Comparison of ENCODE assay signal across 13 mouse cellular contexts in the genomic region with DNA sequence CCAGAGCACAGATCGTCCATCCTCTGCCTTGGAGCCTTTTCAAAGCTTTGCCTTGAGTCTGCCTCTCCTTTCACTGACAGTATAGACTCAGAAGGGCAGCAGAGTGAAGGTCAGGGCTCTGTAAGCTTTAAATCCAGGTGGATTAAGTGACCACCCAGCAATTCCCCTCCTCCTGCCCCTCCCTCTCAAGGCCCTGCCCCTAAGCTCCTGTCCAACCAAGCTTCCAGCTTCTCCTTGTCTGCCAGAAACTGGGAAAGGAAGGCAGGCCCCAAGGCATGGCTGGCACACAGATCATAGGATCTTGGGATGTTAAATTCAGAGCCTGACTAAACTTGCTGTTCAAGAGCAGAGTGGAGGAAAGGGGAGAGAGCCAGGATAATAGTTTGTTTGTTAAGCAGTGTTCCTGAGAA. TPM values are rescaled to one million over a fixed set of nuclear protein-coding genes. Genes with fewer than 3 reads are reported as not detected.
DNase-seq lines count a peak whose midpoint lies in the region; ATAC-seq and TF ChIP-seq lines count a peak whose summit lies in the region.
"Had no signal": no experiment of that assay in that cellular context is flagged by ENCODE, and none has a peak within 500 bp of the region (broad histone marks: within the 10 kb centered on the region; RNA-seq: fewer than 3 reads in every experiment).

No protein-coding gene starts in this region.

- H3K9me3 ChIP-seq in lung, embryonic 14.5 days (ENCODE audit: low read depth, low read length) = no peaks in the 10 kb centered on the region
- no peaks in the 10 kb centered on the region for H3K9me3 ChIP-seq in midbrain, embryonic 14.5 days (ENCODE audit: control insufficient read depth, low read length)

- H3K4me3 ChIP-seq in lung, embryonic 14.5 days (ENCODE audit: low read depth, low read length) = no peak overlapping the region
- H3K4me3 ChIP-seq in midbrain, embryonic 14.5 days (replicated peaks; ENCODE audit: low read depth, low read length) = no peak overlapping the region

- H3K27me3 ChIP-seq in lung, embryonic 14.5 days (ENCODE audit: insufficient read depth, low read length) = peaks cover 22% of the 10 kb centered on the region
- H3K27me3 ChIP-seq in midbrain, embryonic 14.5 days (ENCODE audit: control insufficient read depth, insufficient read depth, low read length) = peaks cover 16% of the 10 kb centered on the region

- TF ChIP-seq CTCF in lung, embryonic 14.5 days (IDR thresholded peaks at IDR 0.05; ENCODE audit: low read depth) = no peak

- H3K4me2 ChIP-seq in lung, embryonic 14.5 days = no peak overlapping the region
- H3K4me2 ChIP-seq in midbrain, embryonic 14.5 days (ENCODE audit: low read length) = no peak overlapping the region

- no peak for ATAC-seq in lung, embryonic 14.5 days (ENCODE audit: insufficient read depth)
- no peak for ATAC-seq in midbrain, embryonic 14.5 days (ENCODE audit: low FRiP score, low TSS enrichment)
- ATAC-seq: forebrain, embryonic 14.5 days had no signal

- no peaks in the 10 kb centered on the region for H3K36me3 ChIP-seq in lung, embryonic 14.5 days (ENCODE audit: insufficient read depth)
- H3K36me3 ChIP-seq in midbrain, embryonic 14.5 days (ENCODE audit: control insufficient read depth, insufficient read depth, low read length) = no peaks in the 10 kb centered on the region

- no peak overlapping the region for H3K27ac ChIP-seq in lung, embryonic 14.5 days (ENCODE audit: low read depth)
- no peak overlapping the region for H3K27ac ChIP-seq in midbrain, embryonic 14.5 days (replicated peaks; ENCODE audit: low read depth, low read length)

- H3K4me1 ChIP-seq in lung, embryonic 14.5 days (ENCODE audit: insufficient read depth) = no peaks in the 10 kb centered on the region
- H3K4me1 ChIP-seq in midbrain, embryonic 14.5 days (ENCODE audit: control insufficient read depth, insufficient read depth, low read length) = 0 out of 2 replicates have a peak, but pooled peaks cover 2% of the 10 kb centered on the region

- H3K9ac ChIP-seq in lung, embryonic 14.5 days = peak overlapping the region; percentile 18; the same call in 1 of the 2 replicates
- H3K9ac ChIP-seq in midbrain, embryonic 14.5 days (replicated peaks; ENCODE audit: low read length) = peak overlapping the region; percentile 1; the same call in 1 of the 2 replicates

- WGBS in lung, embryonic 14.5 days = 15% methylated on average over 1 of the region's 1 CpGs
- 4% methylated on average over 1 of the region's 1 CpGs for WGBS in midbrain, embryonic 14.5 days

- DNase-seq in embryo, embryonic 9.5 days (ENCODE audit: extremely low spot score) = peak; percentile 22
- no peak for DNase-seq in embryo, embryonic 10.5 days (ENCODE audit: low spot score)
- DNase-seq in lung, embryonic 14.5 days = no peak
- DNase-seq in lung, adult 18-20 months = no peak
- peak; percentile 98 for DNase-seq in gonadal fat pad, adult 2 months (ENCODE audit: low read depth)
- no peak for DNase-seq in midbrain, embryonic 14.5 days
- no peak for DNase-seq in right cerebral cortex, postnatal 36 days (ENCODE audit: low spot score in 2 of 2)
- no peak for DNase-seq in layer of hippocampus, postnatal 14 days (ENCODE audit: low spot score in 2 of 2)
- DNase-seq: heart, postnatal 14 days; lung, postnatal 36 days had no signal

RNA-seq across cellular contexts. Expression of a gene that starts 5.1 kb away (rescaled TPM):
- 1.3 TPM in 1 of 2 replicates, not detected in the other for polyA plus RNA-seq in lung, embryonic 14.5 days (2014; fragmentation: Nextera tagmentation; extraction: Ambion mirVana)
- polyA plus RNA-seq in gonadal fat pad, adult 2 months (2012; rRNA removed) = 0.24 TPM in 1 of 2 replicates, not detected in the other
- polyA plus RNA-seq in midbrain, embryonic 14.5 days (2014; fragmentation: Nextera tagmentation; extraction: Ambion mirVana) = 1.1 and 2.3 TPM in 2 replicates
- not detected for total RNA-seq in layer of hippocampus, postnatal 14 days (2021)
- total RNA-seq: heart, postnatal 14 days; left cerebral cortex, adult 8-10 months; neutrophil, adult 5-6 weeks had no signal
- polyA plus RNA-seq: forebrain, embryonic 14.5 days had no signal

RNA-seq across cellular contexts. Expression of a gene that starts 5.6 kb away (rescaled TPM):
- 0.16 and 0.35 TPM in 2 replicates for polyA plus RNA-seq in lung, embryonic 14.5 days (2014; fragmentation: Nextera tagmentation; extraction: Ambion mirVana)
- 58.3 and 104 TPM in 2 replicates for polyA plus RNA-seq in gonadal fat pad, adult 2 months (2012; rRNA removed)
- 0.17 and 0.53 TPM in 2 replicates for polyA plus RNA-seq in midbrain, embryonic 14.5 days (2014; fragmentation: Nextera tagmentation; extraction: Ambion mirVana)
- 10 to 100 TPM; 12.5 TPM for total RNA-seq in layer of hippocampus, postnatal 14 days (2021)
- polyA plus RNA-seq: forebrain, embryonic 14.5 days had no signal

RNA-seq across cellular contexts. Expression of a gene that starts 7.3 kb away (rescaled TPM):
- 2.0 and 2.1 TPM in 2 replicates for polyA plus RNA-seq in lung, embryonic 14.5 days (2014; fragmentation: Nextera tagmentation; extraction: Ambion mirVana)
- 37.0 and 50.4 TPM in 2 replicates for polyA plus RNA-seq in gonadal fat pad, adult 2 months (2012; rRNA removed)
- 5.6 and 8.1 TPM in 2 replicates for polyA plus RNA-seq in midbrain, embryonic 14.5 days (2014; fragmentation: Nextera tagmentation; extraction: Ambion mirVana)
- total RNA-seq in layer of hippocampus, postnatal 14 days (2021) = 10 to 100 TPM; 12.4 to 13.1 TPM

RNA-seq across cellular contexts. Expression of a gene that starts 7.9 kb away (rescaled TPM):
- 0.83 and 1.1 TPM in 2 replicates for polyA plus RNA-seq in lung, embryonic 14.5 days (2014; fragmentation: Nextera tagmentation; extraction: Ambion mirVana)
- 2.4 and 4.4 TPM in 2 replicates for polyA plus RNA-seq in gonadal fat pad, adult 2 months (2012; rRNA removed)
- polyA plus RNA-seq in midbrain, embryonic 14.5 days (2014; fragmentation: Nextera tagmentation; extraction: Ambion mirVana) = 1.6 and 2.3 TPM in 2 replicates
- under 1 TPM; 0.38 to 0.44 TPM for total RNA-seq in layer of hippocampus, postnatal 14 days (2021)
- total RNA-seq: neutrophil, adult 5-6 weeks had no signal

RNA-seq across cellular contexts. Expression of a gene that starts 17.0 kb away (rescaled TPM):
- 241 and 265 TPM in 2 replicates for polyA plus RNA-seq in lung, embryonic 14.5 days (2014; fragmentation: Nextera tagmentation; extraction: Ambion mirVana)
- polyA plus RNA-seq in gonadal fat pad, adult 2 months (2012; rRNA removed) = 36.8 and 54.6 TPM in 2 replicates
- 103 and 110 TPM in 2 replicates for polyA plus RNA-seq in midbrain, embryonic 14.5 days (2014; fragmentation: Nextera tagmentation; extraction: Ambion mirVana)
- 10 to 100 TPM; 19.4 to 25.0 TPM for total RNA-seq in layer of hippocampus, postnatal 14 days (2021)

Comparison
In these comparisons a context has a peak if more than half of its experiments do, and no peak if none do; other contexts are left out.
1. DNase-seq: peak in embryo, embryonic 9.5 days (single experiment) and gonadal fat pad, adult 2 months (single experiment); none in embryo, embryonic 10.5 days (single experiment), lung, embryonic 14.5 days (single experiment), lung, adult 18-20 months (0 of 2), midbrain, embryonic 14.5 days (single experiment), right cerebral cortex, postnatal 36 days (0 of 2) and layer of hippocampus, postnatal 14 days (0 of 2).
2. RNA of a gene that starts 5.6 kb away (polyA plus RNA-seq): 58.3 to 104 TPM in gonadal fat pad, adult 2 months; 0.17 to 0.53 TPM in midbrain, embryonic 14.5 days and 0.16 to 0.35 TPM in lung, embryonic 14.5 days; every median in the first group is over 10 times any median in the second.